Mouse (Mus musculus) liver, adult (tissue): ENCODE data around the gene Glipr1l1.

Source experiments
- GATA4 ChIP-seq: IDR thresholded peaks from 2 replicates; pipeline ENCODE4 v1.6.1; 2014; ENCODE audit warnings: mild to moderate bottlenecking, low read length; ENCODE audit not compliant: insufficient replicate concordance

The Glipr1l1 gene

DNA sequence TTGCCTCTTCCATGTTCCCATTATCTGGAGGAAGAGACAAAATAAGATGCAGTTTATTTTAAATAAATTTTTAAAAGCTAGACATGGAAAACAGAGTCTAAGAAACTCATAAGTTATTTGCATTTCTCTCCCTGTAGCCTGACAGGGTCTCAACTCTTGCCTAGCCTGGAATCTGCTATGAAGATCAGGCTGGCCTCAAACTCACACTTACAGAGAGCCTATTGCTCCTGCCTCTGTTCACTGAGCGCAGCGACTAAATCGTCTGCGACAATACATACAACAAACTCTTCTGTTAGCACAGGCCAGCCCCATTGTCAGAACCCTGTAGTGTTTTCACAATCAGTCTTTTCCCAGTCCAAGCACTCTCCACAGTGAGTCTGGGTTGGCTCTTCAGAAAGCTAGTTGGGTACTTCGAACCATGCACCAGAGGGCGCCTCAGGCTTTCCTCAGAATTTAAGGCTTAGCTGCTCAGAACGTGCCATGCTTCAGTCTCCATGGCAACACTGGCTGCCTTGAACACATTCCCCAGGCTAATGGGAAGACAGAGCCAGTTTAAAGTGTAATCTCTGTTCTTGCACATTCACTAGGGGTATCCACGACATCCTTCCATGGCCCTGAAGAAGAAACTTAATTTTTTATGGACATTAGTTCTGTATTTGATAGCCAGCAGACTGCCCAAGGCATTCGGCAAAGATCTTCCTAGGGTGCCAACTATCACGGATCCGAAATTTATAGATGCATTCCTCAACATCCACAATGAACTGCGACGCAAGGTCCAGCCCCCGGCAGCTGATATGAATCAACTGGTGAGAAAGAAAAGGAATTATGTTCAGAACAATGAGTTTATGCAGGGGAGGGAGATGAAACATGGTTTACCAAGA, at the start of gene Glipr1l1:
Gene Glipr1l1 (plus strand): TSS at position 488 of the 881 bp plus-strand sequence.
- TF ChIP-seq GATA4 = no peak

- no peak for TF ChIP-seq GATA4
These were observed 36.4 kb upstream of the Glipr1l1 start for GRCm38 (mm10) chr10:112023585-112023984.

GRCm38 (mm10) chr10:112051220-112051619, 8.8 kb upstream of the Glipr1l1 start:
- TF ChIP-seq GATA4 = no peak

- no peak for TF ChIP-seq GATA4
These were observed 20.1 kb downstream of the Glipr1l1 start for GRCm38 (mm10) chr10:112080044-112080443.

GRCm38 (mm10) chr10:112083157-112083556, 23.2 kb downstream of the Glipr1l1 start, which contains the start of gene Glipr1l2:
TSS of gene Glipr1l2 (plus strand) at chr10:112083354.
- no peak for TF ChIP-seq GATA4

- TF ChIP-seq GATA4 = no peak
These were observed 50.4 kb downstream of the Glipr1l1 start for GRCm38 (mm10) chr10:112110401-112110800.
